Mouse (Mus musculus) frontal cortex, adult 2 months (tissue): Measurements from ENCODE around the gene Slc26a11. TPM values are rescaled to one million over a fixed set of nuclear protein-coding genes. Genes with fewer than 3 reads are reported as not detected.
"Not testable (repeated sequence)": the region's sequence is repeated elsewhere in the genome, so short reads cannot be mapped to it uniquely, and the experiment has no call there.

ENCODE experiments used
- DNase-seq, 2 experiments: peaks; one replicate each; pipeline ENCODE4 v3.0.0; 2022; ENCODE audit warnings: low spot score in 1 of 2; ENCODE audit errors: extremely low spot score in 1 of 2
- polyA plus RNA-seq: library from polyadenylated mRNA; depleted of rRNA; stranded (reverse); fragments of >200 nt; gene quantifications from 2 replicates; pipeline ENCODE4 v1.2.3, GENCODE M21; 2012

The Slc26a11 gene
- polyA plus RNA-seq, 1 experiment = 5.9 TPM

- no peak for DNase-seq
Observed at GRCm38 (mm10) chr11:119359089-119359488, 3.7 kb downstream of the Slc26a11 start.

DNA sequence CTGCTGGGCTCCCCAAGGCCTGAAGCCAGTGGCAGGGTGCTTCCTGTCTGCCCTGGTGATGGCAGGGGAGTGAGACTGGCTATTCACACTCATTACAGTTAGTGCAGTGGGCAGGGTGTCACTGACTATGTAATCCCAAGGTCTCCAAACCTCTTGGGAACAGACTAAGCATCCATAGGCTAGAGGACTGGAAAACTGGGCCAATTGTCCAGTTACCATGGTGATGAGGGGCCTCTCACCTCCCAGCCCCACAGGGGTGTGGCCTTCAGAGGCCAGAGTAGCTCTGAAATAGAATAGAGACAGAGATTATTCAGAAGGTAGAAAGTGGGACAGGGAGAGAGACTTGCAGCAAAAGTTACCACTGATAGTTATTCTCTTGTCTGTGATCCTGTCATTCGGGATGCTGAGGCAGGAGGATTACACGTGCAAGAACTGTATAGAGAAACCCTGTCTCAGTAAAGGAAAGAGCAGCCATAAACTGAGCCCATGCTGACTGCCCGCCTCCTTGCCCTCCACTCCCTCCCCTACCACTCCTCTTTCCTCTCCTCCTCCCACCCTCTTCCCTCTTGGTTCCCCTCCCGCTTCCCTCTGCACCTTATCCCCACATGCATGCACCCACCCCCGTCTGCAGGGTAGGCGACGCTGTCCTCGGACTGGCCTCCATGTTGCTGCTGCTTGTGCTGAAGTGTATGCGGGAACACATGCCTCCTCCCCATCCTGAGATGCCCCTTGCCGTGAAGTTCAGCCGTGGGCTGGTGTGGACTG lies 7.6 kb downstream of the Slc26a11 start:
- no peak for DNase-seq

DNA sequence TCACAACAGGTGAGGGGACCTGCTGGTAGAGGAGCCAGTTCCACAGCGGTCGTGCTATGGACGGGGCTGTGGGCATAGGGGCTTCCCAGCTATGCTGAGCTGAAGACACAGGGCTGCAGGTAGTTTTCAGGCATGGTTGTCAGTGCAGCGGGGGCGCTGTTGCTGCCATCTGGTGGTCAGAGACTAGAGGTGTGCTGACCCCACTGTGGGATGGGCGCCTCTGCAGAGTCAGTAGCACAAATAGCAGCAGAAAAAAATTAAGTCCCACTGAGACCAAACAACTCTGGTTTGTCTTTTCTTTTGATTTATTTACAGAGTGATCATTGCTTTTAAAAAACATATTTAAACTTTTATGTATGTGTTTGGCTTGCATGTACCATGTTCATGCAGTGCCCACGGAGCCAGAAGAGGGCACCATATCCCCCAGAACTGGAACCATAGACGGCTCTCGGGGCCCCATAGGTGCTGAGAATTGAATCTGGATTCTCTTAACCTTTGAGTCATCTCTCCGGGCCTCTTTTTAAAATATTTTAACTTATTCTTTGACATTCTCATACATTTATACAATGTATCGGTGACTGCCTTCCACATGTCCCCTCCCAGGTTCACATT lies 8.3 kb downstream of the Slc26a11 start:
- peak in 1 of 2 experiments; percentile 73 for DNase-seq

DNA sequence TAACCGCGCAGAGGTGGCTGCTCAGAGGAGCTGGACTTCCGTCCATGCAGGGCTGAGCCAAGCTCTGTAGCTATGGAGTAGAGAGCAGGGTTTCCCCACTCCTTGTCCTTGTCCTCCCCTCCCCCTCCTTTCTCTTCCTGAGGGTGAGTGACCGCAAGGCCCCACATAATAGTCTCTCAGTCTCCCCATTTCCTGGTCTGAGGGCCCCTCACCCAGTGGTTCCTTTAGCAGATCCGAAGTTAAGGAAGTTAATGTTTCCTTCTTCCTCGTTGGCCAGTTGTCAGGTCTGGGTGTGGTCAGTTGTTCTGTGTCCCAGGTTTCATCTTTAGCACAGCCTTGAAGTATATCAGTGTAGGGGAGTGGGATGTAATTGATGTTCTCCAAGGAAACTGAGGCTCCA lies 20.1 kb downstream of the Slc26a11 start:
- DNase-seq = no peak

DNA sequence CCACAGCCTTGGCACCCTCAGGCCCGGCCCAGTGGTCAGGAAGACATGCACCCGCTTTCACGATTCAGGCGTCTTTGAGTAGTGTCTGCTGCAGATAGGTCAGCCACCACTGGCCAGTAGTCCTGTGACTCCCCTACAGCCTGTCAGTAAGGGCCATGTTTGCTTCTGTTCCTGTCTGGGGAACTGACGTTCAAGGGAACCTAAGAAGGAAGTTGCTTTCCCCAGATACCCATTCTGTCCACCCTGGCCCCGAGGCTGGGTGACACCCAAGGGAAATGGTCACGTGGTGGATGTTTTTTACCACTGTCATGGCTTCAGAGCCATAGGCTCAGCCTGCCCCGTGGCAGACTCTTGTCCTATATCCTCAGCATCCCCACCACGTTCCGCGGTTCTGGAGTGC lies 22.0 kb downstream of the Slc26a11 start:
- no peak for DNase-seq

DNA sequence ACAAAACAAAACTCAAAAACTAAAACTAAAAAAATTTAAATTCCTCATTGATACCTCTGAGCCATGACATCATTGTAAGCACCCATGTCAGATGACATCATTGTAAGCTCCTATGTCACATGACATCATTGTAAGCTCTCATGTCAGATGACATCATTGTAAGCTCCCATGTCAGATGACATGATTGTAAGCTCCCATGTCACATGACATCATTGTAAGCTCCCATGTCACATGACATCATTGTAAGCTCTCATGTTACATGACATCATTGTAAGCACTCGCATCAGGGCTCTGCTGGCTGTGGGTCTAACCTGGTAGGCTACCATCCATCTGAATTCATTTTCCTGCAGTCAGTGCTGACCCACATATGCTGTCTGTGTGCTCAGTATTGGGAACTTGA lies 23.2 kb downstream of the Slc26a11 start:
- no peak for DNase-seq

GRCm38 (mm10) chr11:119381631-119382337 lies 26.4 kb downstream of the Slc26a11 start:
- no peak for DNase-seq

DNA sequence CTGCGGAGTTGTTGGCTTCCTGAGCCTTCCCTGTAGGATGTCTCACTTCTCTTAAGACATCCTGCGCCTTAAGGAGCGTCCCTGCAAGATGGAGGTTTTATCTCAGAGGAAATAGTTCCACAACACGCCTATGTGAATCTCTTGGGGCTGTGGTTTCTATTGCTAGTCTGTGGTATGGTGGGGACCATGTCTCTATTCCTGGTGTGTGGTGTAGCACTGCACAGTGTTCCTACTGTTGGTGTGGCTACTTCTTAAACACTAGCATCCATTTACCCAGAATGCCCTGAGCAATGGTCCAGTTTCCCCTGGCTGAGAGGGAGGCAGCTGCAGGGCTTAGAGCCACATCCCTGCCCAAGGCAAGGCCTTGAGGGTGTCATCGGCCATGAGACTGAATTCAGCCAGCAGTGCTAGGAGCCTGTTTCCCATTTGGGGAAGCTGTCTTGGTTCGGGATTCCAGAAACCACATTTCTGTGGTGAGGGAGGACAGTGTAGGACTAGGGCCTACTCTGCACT lies 27.0 kb downstream of the Slc26a11 start:
- DNase-seq = no peak

DNA sequence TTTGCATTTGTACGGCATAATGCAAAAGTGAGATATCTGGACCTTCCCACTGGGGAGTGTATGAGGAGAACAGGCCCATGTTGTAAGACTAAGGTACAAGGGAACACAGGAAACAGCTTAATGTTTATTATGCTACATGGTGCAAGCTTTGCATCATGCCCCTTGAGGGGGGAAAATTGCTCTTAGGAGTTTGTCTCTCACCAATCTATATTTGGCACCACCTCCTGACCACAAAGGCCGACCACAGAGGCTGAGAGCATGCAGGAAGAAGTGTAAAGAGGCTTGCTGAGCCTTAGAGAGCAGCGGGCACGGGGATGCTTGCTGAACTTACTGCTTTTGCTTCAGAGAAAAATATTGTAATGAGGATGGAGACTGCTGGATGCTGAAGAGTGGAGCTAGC lies 29.5 kb downstream of the Slc26a11 start:
- no peak for DNase-seq

- DNase-seq = no peak
Observed at GRCm38 (mm10) chr11:119386306-119386705, 30.9 kb downstream of the Slc26a11 start.

DNA sequence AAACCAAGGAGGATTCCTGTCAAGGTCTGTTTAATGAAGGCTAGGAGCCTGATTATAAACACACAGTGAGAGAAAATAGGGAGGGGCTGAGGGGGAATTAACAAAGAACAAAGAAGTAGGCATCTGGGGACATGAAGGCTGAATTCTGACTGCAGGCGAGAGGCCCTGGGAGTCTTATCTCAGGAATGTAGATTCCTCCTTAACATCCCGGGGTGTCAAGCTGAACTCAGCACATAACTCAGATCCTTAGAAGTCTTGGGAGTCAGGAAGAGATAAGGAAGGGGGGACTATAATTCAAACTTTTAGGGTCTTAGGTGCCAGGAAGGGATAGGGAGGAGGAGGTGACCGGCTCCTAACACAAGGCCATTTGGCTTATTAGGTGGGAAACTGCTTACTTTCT lies 31.9 kb downstream of the Slc26a11 start:
- DNase-seq = not testable (repeated sequence)

GRCm38 (mm10) chr11:119389851-119390270 lies 34.5 kb downstream of the Slc26a11 start:
- peak in 1 of 2 experiments; percentile 42 for DNase-seq

- peak in 1 of 2 experiments; percentile 46 for DNase-seq
Observed at GRCm38 (mm10) chr11:119390271-119391231, 35.2 kb downstream of the Slc26a11 start.

GRCm38 (mm10) chr11:119391386-119392000 lies 36.1 kb downstream of the Slc26a11 start:
- DNase-seq = no peak

DNA sequence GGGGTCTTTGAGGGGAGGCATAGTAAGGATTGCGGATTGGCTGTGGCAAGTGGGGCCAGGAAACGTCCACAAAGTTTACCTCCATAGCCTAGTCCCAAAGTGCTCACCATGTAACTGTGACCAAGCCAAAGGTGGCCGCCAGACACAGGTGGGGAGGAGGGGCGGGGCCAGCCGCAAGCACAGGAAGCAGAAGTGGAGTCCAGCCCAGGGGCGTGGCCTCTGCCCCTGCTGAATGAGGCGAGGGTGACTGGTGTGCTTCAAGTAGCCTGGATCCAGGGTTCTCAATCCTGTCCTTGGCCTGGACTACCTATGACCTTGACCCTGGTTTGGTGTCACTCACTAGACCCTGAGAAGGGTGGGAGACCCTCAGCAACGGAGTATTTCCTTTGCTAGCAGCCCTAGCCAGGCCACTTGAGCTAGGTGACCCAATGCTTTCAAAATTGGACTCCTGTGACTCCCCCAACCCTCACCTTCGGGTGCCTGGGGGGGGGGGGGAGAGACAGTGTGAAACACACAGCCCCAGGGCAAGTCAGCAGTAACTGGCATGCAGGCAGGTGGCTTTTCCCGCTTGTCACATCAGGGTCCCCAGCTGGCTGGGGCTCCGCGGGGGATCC lies 36.8 kb downstream of the Slc26a11 start:
- no peak for DNase-seq

- peak in 1 of 2 experiments; percentile 34 for DNase-seq
Observed at GRCm38 (mm10) chr11:119392800-119393482, 37.6 kb downstream of the Slc26a11 start, which contains the start of gene Rnf213. Rnf213 (plus strand) TSS chr11:119393100.

DNA sequence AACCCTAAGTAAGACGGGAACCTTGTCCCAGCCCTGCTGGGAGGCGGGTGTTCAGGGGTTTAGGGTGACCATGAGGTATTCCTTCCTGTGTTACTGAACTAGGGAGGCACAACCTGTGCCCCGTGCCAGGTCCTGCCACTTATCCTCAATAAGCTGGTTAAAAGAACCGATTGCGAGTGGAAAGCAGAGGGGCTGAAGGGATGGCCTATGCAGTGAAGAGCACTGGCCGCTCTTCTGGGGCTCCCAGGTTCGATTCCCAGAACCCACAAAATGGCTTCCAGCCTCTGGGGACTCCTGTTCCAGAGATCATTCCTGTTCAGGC lies 38.1 kb downstream of the Slc26a11 start:
- DNase-seq = no peak

GRCm38 (mm10) chr11:119394210-119394609 lies 38.9 kb downstream of the Slc26a11 start:
- no peak for DNase-seq

DNA sequence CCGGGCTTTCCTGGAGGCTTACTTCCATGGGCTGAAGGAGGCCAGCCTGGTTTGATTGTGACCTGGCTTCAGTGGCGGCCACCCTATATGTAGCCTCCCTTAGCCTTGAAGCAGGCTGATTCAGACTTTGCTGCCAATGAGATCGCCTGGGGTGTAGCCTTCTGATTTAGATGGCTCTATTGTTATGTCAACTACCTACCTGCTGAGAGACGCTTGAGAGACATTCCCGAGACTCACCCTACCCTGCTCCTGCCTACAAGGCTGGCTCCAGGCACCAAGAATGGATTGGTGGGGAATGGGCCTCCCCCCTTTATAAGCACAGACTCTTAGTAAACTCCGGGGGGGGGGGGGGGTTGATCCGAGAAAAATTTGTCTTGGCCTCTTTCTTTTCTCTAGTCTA lies 40.0 kb downstream of the Slc26a11 start:
- no peak for DNase-seq
